Mouse (Mus musculus): ENCODE measurements around the gene Zfand6. TPM values are rescaled to one million over a fixed set of nuclear protein-coding genes. Genes with fewer than 3 reads are reported as not detected.
A peak's percentile ranks its signal among the peaks of the same experiment; 100 is the strongest.

Gene Zfand6
- polyA plus RNA-seq (2015; fragmentation: Nextera tagmentation; extraction: Ambion mirVana), result 199 and 220 TPM in 2 replicates

DNA sequence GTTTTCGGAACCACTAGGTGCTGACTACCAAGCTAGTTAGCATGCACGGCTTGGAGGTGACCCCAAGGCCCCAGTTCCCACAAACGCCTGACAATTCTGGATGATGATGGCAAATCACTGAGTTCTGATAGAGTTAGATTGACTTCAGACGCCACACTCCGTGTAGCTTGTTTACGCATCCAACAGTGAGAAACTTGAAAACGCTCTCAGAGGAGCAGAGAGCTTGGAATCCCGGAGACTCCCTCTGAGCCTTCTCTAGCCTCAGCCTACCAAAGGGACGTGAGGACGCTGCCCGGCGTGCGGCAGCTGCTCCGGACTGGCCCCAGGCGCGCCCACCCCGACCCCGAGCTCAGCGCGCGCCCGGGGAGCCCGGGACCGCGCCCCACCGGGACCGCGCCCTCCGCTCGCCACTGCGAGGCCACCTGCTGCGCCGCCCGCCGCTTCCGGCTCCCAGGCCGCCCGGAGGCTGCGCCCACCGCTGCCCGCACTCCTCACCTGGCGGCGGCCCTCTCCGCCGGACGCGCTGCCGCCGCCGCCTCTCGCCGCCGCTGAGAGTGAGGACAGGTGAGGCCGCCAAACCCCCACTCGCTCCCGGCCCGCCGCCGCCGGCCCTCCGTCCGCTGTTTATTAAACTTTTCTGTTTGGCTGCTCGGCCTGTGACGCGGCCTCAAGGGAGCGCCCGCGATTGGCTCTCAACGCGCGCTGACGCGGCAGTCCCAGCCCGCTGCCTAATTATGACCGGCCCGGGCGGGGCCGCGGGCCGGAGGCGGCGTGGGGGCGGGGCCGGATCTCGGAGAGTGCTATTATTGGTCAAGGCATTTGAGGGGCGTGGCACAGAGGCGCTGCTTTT lies at the start of gene Zfand6:
Gene Zfand6 (minus strand): TSS at position 709 of the 850 bp plus-strand sequence.
- Histone ChIP-seq H3K9me3 (replicated peaks) (no peaks in the 10 kb centered on the region), H3K4me2 (peak within 1 kb of the TSS; percentile 69), H3K4me1 (peaks cover 16% of the 10 kb centered on the region), H3K36me3 (ENCODE audit: poor library complexity, severe bottlenecking) (no peaks in the 10 kb centered on the region), H3K4me3 (peak within 1 kb of the TSS; percentile 86), H3K27ac (peak within 1 kb of the TSS; percentile 49; the same call in 1 of the 2 replicates), H3K9ac (peak within 1 kb of the TSS; percentile 66), H3K27me3 (no peaks in the 10 kb centered on the region)
- 1% methylated on average over 64 of the region's 87 CpGs for WGBS
- peak; percentile 99 for ATAC-seq

DNA sequence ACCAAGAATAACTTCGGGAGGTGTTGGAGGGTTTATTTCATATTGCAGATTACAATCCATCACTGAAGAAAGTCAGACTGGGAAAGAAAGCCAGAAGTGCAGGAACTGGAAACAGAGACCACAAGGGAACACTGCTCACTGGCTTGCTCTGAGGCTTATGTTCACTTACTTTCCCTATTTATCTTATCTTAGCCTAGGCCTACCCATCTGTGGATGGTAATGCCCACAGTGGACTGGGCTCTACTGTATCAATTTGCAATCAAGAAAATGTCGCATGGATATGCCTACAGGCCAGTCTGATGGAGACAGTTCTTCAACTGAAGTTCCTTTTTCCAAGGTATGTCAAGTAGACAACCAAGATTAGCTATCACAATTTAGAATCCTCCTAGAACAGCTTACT lies 47.0 kb upstream of the Zfand6 start:
- no peak overlapping the region for H3K4me3 ChIP-seq

DNA sequence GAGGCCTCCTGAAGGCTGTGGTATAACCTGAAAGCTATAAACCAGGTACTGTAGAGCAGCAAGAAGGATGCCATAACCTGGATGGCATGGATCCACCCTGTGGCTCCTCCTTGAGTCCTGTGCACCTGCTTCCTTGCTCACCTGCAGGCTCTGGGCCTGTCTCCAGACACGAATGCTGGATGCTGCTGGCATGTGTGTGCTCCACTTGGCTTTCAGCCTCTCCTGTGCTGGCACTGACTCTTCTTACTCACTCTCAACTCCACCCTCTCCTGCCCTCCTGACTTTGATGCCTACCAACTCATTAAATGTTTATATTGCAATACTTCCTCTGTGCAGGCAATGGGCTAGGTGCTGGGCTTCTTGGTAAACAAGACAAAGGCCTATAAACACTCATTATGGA lies 43.3 kb upstream of the Zfand6 start:
- Histone ChIP-seq H3K9me3 (replicated peaks) (no peaks in the 10 kb centered on the region), H3K27ac (no peak overlapping the region), H3K27me3 (no peaks in the 10 kb centered on the region), H3K4me1 (no peaks in the 10 kb centered on the region), H3K36me3 (ENCODE audit: poor library complexity, severe bottlenecking) (no peaks in the 10 kb centered on the region), H3K9ac (no peak overlapping the region), H3K4me2 (no peak overlapping the region), H3K4me3 (no peak overlapping the region)
- no peak for ATAC-seq
- WGBS, result 67% methylated on average over 1 of the region's 1 CpGs

More for the DNA sequence above, 47.0 kb upstream of the Zfand6 start:
- no peak overlapping the region for H3K27ac ChIP-seq
- H3K4me1 ChIP-seq, result no peaks in the 10 kb centered on the region
- H3K27me3 ChIP-seq, result no peaks in the 10 kb centered on the region
- no peak for ATAC-seq
- H3K36me3 ChIP-seq (ENCODE audit: poor library complexity, severe bottlenecking), result no peaks in the 10 kb centered on the region
- no peak overlapping the region for H3K9ac ChIP-seq
- 90% methylated on average over 2 of the region's 2 CpGs for WGBS
- no peaks in the 10 kb centered on the region for H3K9me3 ChIP-seq (replicated peaks)
- H3K4me2 ChIP-seq, result no peak overlapping the region

DNA sequence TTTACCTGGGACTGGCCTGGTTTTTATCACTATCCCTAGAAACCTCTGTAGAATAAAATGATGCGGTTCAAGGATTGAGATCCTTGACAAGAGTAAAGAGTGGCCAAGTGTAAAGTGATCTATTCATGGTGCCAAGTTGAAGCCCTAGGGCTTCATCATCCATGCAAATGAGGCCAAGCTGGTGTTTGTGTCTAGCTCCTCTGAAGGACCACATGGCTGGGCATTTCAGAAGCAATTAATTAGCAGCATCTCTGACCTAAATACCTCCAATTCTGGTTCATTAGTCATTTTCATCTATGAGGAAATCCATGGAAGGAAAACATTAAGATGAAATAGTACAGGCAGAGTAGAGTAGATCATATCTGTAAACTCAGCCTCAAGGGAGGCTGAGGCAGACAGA lies 42.3 kb upstream of the Zfand6 start:
- WGBS, result 95% methylated on average over 1 of the region's 1 CpGs
- Histone ChIP-seq H3K4me2 (no peak overlapping the region), H3K27me3 (no peaks in the 10 kb centered on the region), H3K4me1 (no peaks in the 10 kb centered on the region), H3K27ac (no peak overlapping the region), H3K9me3 (replicated peaks) (no peaks in the 10 kb centered on the region), H3K4me3 (no peak overlapping the region), H3K9ac (no peak overlapping the region), H3K36me3 (ENCODE audit: poor library complexity, severe bottlenecking) (no peaks in the 10 kb centered on the region)
- no peak for ATAC-seq

DNA sequence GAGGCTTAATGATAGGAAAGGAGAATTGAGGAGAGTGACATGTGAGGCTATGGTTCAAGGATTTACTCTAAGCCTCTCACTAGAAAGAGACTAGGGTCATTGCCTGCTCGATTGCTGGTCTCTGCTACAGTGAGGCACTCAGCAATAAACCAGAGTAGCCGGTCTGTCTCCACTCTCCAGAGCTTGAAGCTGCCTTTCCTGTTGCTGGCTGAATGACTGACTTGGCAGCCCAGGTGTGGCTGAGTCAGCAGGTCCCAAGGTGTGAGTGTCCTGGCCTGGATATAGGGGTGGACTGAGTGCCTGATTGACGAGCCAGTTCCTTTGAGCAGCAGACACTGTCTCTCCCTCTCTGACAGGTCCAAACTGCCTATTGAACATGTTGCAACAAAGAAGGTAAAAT lies 41.3 kb upstream of the Zfand6 start:
- no peaks in the 10 kb centered on the region for H3K9me3 ChIP-seq (replicated peaks)
- H3K27ac ChIP-seq, result no peak overlapping the region
- no peak overlapping the region for H3K9ac ChIP-seq
- no peak for ATAC-seq
- 88% methylated on average over 3 of the region's 3 CpGs for WGBS
- H3K4me3 ChIP-seq, result no peak overlapping the region
- no peaks in the 10 kb centered on the region for H3K27me3 ChIP-seq
- H3K4me2 ChIP-seq, result no peak overlapping the region
- no peaks in the 10 kb centered on the region for H3K36me3 ChIP-seq (ENCODE audit: poor library complexity, severe bottlenecking)
- H3K4me1 ChIP-seq, result no peaks in the 10 kb centered on the region

DNA sequence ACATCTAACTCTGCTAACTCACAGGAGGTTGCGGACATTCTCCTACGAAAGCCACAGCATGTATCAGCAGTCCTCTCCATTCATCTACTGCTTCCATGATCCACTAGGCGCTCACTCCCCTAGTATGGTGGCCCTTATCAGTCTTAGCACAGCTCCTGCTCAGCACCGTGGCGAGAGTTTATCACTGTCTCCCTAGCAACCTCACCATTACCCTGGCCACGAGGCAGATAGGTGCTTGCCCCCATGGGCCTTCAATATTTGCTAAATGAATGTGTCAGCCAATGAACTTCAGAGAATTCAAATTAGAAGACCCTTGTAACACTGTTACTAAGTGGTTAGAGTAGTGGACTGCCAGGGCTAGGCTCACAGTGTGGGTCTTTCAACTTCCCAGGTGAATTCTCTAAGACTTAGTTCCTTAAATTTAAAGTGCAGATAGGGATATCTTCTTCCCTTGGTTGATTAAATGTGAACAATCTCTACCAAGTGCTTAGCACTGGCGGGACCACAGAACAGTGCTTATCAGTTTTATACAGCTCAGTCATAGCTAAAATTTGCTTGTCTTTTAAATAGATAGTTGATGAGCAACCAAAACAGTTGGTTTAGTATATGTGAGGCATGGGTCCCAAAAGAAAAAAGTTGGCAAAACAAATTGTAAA lies 33.2 kb upstream of the Zfand6 start:
- Histone ChIP-seq H3K4me1 (no peaks in the 10 kb centered on the region), H3K9ac (no peak overlapping the region), H3K4me3 (no peak overlapping the region), H3K36me3 (ENCODE audit: poor library complexity, severe bottlenecking) (no peaks in the 10 kb centered on the region), H3K27ac (no peak overlapping the region), H3K4me2 (no peak overlapping the region), H3K9me3 (replicated peaks) (no peaks in the 10 kb centered on the region), H3K27me3 (no peaks in the 10 kb centered on the region)
- no peak for ATAC-seq
- WGBS, result 76% methylated on average over 7 of the region's 7 CpGs

DNA sequence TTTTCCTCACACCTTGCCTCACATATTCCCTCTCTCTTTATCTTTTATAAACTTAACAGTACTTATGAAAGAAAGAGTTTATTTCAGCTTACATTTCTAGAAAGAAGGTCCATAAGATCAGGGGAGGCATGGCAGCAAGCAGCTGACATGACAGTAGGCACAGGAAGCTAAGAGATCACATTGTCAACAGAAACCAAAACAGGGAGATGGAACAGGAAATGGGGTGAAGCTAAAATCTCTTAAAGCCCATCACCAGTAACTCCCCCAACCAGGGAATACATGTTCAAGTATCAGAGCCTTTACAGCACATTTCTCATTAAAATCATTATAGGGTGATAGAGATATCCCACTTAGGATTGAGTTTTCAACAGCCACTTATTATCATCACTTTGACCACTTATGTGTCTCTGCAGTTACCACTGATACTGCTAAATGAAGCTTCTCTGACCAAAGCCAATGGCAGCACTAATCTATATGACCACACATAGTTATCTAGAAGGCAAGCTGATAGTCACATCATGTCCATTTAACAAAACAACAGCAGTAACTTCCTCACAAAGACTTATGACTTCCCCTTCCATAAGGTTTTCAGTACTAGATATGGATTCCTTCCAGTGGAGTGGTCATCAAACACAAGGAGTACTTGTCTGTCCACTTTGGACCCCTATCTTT lies 20.7 kb upstream of the Zfand6 start:
- H3K4me2 ChIP-seq, result no peak overlapping the region
- no peaks in the 10 kb centered on the region for H3K36me3 ChIP-seq (ENCODE audit: poor library complexity, severe bottlenecking)
- no peak overlapping the region for H3K9ac ChIP-seq
- ATAC-seq, result no peak
- H3K27ac ChIP-seq, result no peak overlapping the region
- H3K4me1 ChIP-seq, result no peaks in the 10 kb centered on the region
- H3K27me3 ChIP-seq, result no peaks in the 10 kb centered on the region
- no peak overlapping the region for H3K4me3 ChIP-seq
- H3K9me3 ChIP-seq (replicated peaks), result no peaks in the 10 kb centered on the region

DNA sequence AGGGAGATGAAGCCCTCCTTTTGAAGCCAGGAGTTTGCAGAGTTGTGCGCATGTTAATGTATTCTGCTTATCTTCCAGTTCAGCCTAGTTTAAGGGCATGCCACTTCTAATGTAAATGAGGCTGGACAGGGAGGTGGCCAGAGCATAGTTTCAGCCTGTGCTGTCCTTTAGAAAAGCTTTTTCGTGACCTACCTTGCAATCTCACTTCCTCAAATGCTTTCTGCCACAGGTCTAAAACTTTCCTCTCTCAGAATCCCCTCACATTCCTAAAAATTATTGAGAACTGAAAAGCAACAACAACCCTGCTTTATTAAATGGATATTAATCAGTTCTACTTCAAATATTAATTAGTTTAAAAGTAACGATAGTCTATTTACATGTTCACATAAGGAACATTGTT lies 17.1 kb upstream of the Zfand6 start:
- Histone ChIP-seq H3K9me3 (replicated peaks) (no peaks in the 10 kb centered on the region), H3K27me3 (no peaks in the 10 kb centered on the region), H3K4me1 (no peaks in the 10 kb centered on the region), H3K4me3 (no peak overlapping the region), H3K36me3 (ENCODE audit: poor library complexity, severe bottlenecking) (no peaks in the 10 kb centered on the region), H3K27ac (no peak overlapping the region), H3K4me2 (no peak overlapping the region), H3K9ac (no peak overlapping the region)
- ATAC-seq, result no peak
- 81% methylated on average over 3 of the region's 3 CpGs for WGBS

DNA sequence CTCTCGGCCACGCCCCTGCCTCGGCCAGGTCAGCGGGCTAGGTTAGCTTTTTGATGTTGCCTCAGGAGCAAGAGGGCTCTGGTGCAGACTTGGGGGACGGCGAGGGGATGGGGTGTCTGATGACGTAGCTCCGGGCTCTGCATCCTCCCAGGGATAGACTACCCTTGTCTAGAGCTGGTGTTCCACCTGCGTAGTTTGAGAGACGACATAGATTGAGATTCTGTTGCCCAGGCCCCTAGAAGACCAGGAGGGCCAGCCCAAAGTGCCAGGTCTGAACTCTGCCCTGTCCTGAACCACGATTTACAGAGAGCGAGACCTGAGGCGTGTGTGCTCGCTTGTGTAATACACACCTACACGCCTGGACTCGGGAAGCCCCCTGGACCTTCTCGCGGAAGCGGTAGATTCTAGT lies 346 bp upstream of the Zfand6 start:
- no peak overlapping the region for H3K27ac ChIP-seq
- H3K9me3 ChIP-seq (replicated peaks), result no peaks in the 10 kb centered on the region
- peak overlapping the region; percentile 51 for H3K9ac ChIP-seq
- peak; percentile 93 for ATAC-seq
- peak overlapping the region; percentile 69 for H3K4me2 ChIP-seq
- WGBS, result 3% methylated on average over 19 of the region's 19 CpGs
- no peaks in the 10 kb centered on the region for H3K36me3 ChIP-seq (ENCODE audit: poor library complexity, severe bottlenecking)
- H3K4me1 ChIP-seq, result peaks cover 16% of the 10 kb centered on the region
- H3K27me3 ChIP-seq, result no peaks in the 10 kb centered on the region
- H3K4me3 ChIP-seq, result peak overlapping the region; percentile 86

DNA sequence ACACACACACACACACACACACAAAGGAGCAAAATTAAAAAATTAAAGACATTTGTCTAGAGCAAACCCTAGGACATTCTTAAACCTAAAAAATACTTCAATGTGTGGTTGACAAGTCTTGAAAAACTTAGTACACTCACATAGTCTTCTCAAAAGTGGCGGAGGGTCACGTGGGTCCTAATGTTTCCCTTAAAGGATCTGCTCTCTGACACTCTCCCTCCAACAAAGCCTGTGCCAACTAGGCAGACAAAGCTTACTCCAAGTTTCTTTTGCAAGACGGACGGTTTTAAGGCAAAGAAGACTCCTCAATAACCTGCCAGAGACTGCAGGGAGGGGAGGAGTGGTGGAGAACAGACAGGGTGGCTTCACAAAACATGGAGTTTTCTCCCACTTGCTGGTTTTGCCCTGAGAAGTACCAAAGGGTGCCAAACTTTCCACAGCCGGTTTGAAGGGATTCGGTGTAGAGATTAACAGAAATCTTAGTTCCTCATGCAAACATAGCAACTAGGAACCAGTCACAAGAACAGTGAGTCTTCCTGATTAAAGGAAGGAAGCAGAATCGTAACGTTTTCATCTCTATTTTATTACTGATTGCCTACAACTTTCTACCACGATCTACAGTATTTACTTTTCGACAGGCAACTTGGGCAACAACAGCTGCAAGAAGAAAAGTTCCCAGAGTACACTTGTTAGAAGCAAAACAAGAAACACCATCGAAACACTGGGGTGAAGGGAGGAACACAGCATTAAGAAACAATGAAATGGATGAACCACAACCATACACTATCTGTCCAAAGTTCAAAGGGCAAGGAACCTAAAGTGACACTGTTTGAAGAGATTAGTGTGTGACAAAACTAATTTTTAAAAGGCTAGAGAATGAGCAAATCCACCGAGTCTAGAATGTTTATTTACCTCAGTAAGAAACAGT lies 1.8 kb downstream of the Zfand6 start:
- WGBS, result 68% methylated on average over 12 of the region's 12 CpGs
- ATAC-seq, result no peak
- Histone ChIP-seq H3K27ac (no peak overlapping the region), H3K36me3 (ENCODE audit: poor library complexity, severe bottlenecking) (no peaks in the 10 kb centered on the region), H3K9ac (0 out of 2 replicates have a peak overlapping the region, but pooled peaks have one; percentile 1), H3K4me1 (peaks cover 16% of the 10 kb centered on the region), H3K4me3 (no peak overlapping the region), H3K27me3 (no peaks in the 10 kb centered on the region), H3K4me2 (peak overlapping the region; percentile 69; the same call in 1 of the 2 replicates), H3K9me3 (replicated peaks) (no peaks in the 10 kb centered on the region)

DNA sequence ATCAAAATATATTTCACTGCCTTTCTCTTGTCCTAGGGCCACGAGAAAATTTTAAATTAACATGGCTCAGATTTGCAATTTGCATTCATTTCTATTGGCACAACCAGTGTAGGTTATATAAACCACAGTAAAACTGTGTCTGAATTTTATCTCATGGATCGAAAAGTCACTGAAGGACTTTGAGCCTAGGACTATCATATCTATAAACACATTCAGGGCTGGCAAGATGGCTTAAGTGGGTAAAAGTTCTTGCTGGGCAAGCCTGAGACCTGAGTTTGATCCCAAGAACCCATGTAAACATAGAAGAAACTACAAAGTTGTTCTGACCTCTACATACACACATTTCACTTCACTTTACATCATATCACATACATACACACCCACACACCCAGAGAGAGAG lies 3.4 kb downstream of the Zfand6 start:
- H3K4me1 ChIP-seq, result peaks cover 21% of the 10 kb centered on the region
- H3K4me3 ChIP-seq, result no peak overlapping the region
- H3K9ac ChIP-seq, result no peak overlapping the region
- no peaks in the 10 kb centered on the region for H3K36me3 ChIP-seq (ENCODE audit: poor library complexity, severe bottlenecking)
- H3K27me3 ChIP-seq, result no peaks in the 10 kb centered on the region
- no peak overlapping the region for H3K27ac ChIP-seq
- 88% methylated on average over 2 of the region's 2 CpGs for WGBS
- no peak overlapping the region for H3K4me2 ChIP-seq
- ATAC-seq, result no peak
- no peaks in the 10 kb centered on the region for H3K9me3 ChIP-seq (replicated peaks)

Data from forebrain, embryonic 13.5 days (tissue).